Mouse (Mus musculus) B cell, adult 62 days (primary cell): ENCODE results near the gene Kin. TPM values are rescaled to one million over a fixed set of nuclear protein-coding genes. Genes with fewer than 3 reads are reported as not detected.

Source experiments
- total RNA-seq: library from RNA; stranded (reverse); gene quantifications from 4 replicates; pipeline ENCODE4 v1.2.4, GENCODE M21; 2023

Kin gene
- total RNA-seq = 18.7 to 21.0 TPM (median 20.7 TPM) in 4 replicates

GRCm38 (mm10) chr2:10080310-10081010 lies at the start of gene Kin, which contains the start of gene Atp5c1:
Gene Kin, plus strand, starts transcription at chr2:10080593.
Gene Atp5c1, minus strand, starts transcription at chr2:10080510.

GRCm38 (mm10) chr2:10048461-10048860 lies 31.9 kb upstream of the Kin start, which contains the start of gene Taf3:
Gene Taf3, minus strand, starts transcription at chr2:10048596.

GRCm38 (mm10) chr2:10131296-10131695 lies 50.9 kb downstream of the Kin start, which contains the start of gene Itih2:
Gene Itih2, minus strand, starts transcription at chr2:10131396.

Other genes with a start within 250 kb of the Kin start
- not detected in 4 replicates for gene 4930412O13Rik, start 199.3 kb upstream of the Kin start, total RNA-seq
- gene 9230102O04Rik, start 191.1 kb upstream of the Kin start, total RNA-seq = not detected in 4 replicates
- gene Gata3, start 190.6 kb upstream of the Kin start, total RNA-seq = 0.30 to 0.85 TPM (median 0.69 TPM) in 4 replicates
- 22.1 to 26.4 TPM (median 23.7 TPM) in 4 replicates for gene Taf3, start 32.0 kb upstream of the Kin start, total RNA-seq
- gene Atp5c1, start 83 bp upstream of the Kin start, total RNA-seq = 112 to 124 TPM (median 121 TPM) in 4 replicates
- not detected in 4 replicates for gene Itih2, start 50.8 kb downstream of the Kin start, total RNA-seq
- 2.3 to 3.0 TPM (median 2.8 TPM) in 4 replicates for gene Itih5, start 73.0 kb downstream of the Kin start, total RNA-seq